Mouse (Mus musculus): ENCODE data around the gene Cntn4. TPM values are rescaled to one million over a fixed set of nuclear protein-coding genes. Genes with fewer than 3 reads are reported as not detected.

Cntn4 gene
- polyA plus RNA-seq, 1 experiment: 0.15 TPM

GRCm38 (mm10) chr6:106701931-106702330 is 1024.5 kb downstream of the Cntn4 start:
- TF ChIP-seq CTCF (IDR thresholded peaks at IDR 0.05; ENCODE audit: control insufficient read depth, insufficient read depth, insufficient replicate concordance, low read depth, low read length) (no peak), POLR2A (IDR thresholded peaks at IDR 0.05; ENCODE audit: control insufficient read depth, low read depth, low read length) (no peak)
- H3K27ac ChIP-seq (ENCODE audit: control insufficient read depth, insufficient read depth, low read depth, low read length): no peak overlapping the region
- no peaks in the 10 kb centered on the region for H3K4me1 ChIP-seq (ENCODE audit: control insufficient read depth, insufficient read depth, low read length)
- H3K4me3 ChIP-seq (ENCODE audit: control insufficient read depth, low read depth, low read length): no peak overlapping the region
- H3K27me3 ChIP-seq (ENCODE audit: control insufficient read depth, insufficient read depth, low read length): no peaks in the 10 kb centered on the region
- no peaks in the 10 kb centered on the region for H3K36me3 ChIP-seq (ENCODE audit: control insufficient read depth, insufficient read depth, low read length)

- Histone ChIP-seq H3K36me3 (ENCODE audit: control insufficient read depth, insufficient read depth, low read length) (no peaks in the 10 kb centered on the region), H3K4me1 (ENCODE audit: control insufficient read depth, insufficient read depth, low read length) (no peaks in the 10 kb centered on the region), H3K27me3 (ENCODE audit: control insufficient read depth, insufficient read depth, low read length) (no peaks in the 10 kb centered on the region), H3K4me3 (ENCODE audit: control insufficient read depth, low read depth, low read length) (no peak overlapping the region), H3K27ac (ENCODE audit: control insufficient read depth, insufficient read depth, low read depth, low read length) (no peak overlapping the region)
- no peak for TF ChIP-seq CTCF (IDR thresholded peaks at IDR 0.05; ENCODE audit: control insufficient read depth, insufficient read depth, insufficient replicate concordance, low read depth, low read length)
- TF ChIP-seq POLR2A (IDR thresholded peaks at IDR 0.05; ENCODE audit: control insufficient read depth, low read depth, low read length): no peak
Observed at GRCm38 (mm10) chr6:106705506-106706035, 1028.1 kb downstream of the Cntn4 start.

- no peaks in the 10 kb centered on the region for H3K36me3 ChIP-seq (ENCODE audit: control insufficient read depth, insufficient read depth, low read length)
- H3K27me3 ChIP-seq (ENCODE audit: control insufficient read depth, insufficient read depth, low read length): no peaks in the 10 kb centered on the region
- H3K4me3 ChIP-seq (ENCODE audit: control insufficient read depth, low read depth, low read length): no peak overlapping the region
- no peak for TF ChIP-seq POLR2A (IDR thresholded peaks at IDR 0.05; ENCODE audit: control insufficient read depth, low read depth, low read length)
- TF ChIP-seq CTCF (IDR thresholded peaks at IDR 0.05; ENCODE audit: control insufficient read depth, insufficient read depth, insufficient replicate concordance, low read depth, low read length): no peak
- H3K27ac ChIP-seq (ENCODE audit: control insufficient read depth, insufficient read depth, low read depth, low read length): no peak overlapping the region
- no peaks in the 10 kb centered on the region for H3K4me1 ChIP-seq (ENCODE audit: control insufficient read depth, insufficient read depth, low read length)
Observed at GRCm38 (mm10) chr6:106725642-106726041, 1048.2 kb downstream of the Cntn4 start.

GRCm38 (mm10) chr6:106726078-106726477 is 1048.6 kb downstream of the Cntn4 start:
- no peak overlapping the region for H3K27ac ChIP-seq (ENCODE audit: control insufficient read depth, insufficient read depth, low read depth, low read length)
- H3K27me3 ChIP-seq (ENCODE audit: control insufficient read depth, insufficient read depth, low read length): no peaks in the 10 kb centered on the region
- no peaks in the 10 kb centered on the region for H3K36me3 ChIP-seq (ENCODE audit: control insufficient read depth, insufficient read depth, low read length)
- TF ChIP-seq CTCF (IDR thresholded peaks at IDR 0.05; ENCODE audit: control insufficient read depth, insufficient read depth, insufficient replicate concordance, low read depth, low read length): no peak
- no peak for TF ChIP-seq POLR2A (IDR thresholded peaks at IDR 0.05; ENCODE audit: control insufficient read depth, low read depth, low read length)
- no peak overlapping the region for H3K4me3 ChIP-seq (ENCODE audit: control insufficient read depth, low read depth, low read length)
- H3K4me1 ChIP-seq (ENCODE audit: control insufficient read depth, insufficient read depth, low read length): no peaks in the 10 kb centered on the region

- H3K27ac ChIP-seq (ENCODE audit: control insufficient read depth, insufficient read depth, low read depth, low read length): no peak overlapping the region
- no peaks in the 10 kb centered on the region for H3K4me1 ChIP-seq (ENCODE audit: control insufficient read depth, insufficient read depth, low read length)
- no peak overlapping the region for H3K4me3 ChIP-seq (ENCODE audit: control insufficient read depth, low read depth, low read length)
- TF ChIP-seq POLR2A (IDR thresholded peaks at IDR 0.05; ENCODE audit: control insufficient read depth, low read depth, low read length) (no peak), CTCF (IDR thresholded peaks at IDR 0.05; ENCODE audit: control insufficient read depth, insufficient read depth, insufficient replicate concordance, low read depth, low read length) (no peak)
- no peaks in the 10 kb centered on the region for H3K36me3 ChIP-seq (ENCODE audit: control insufficient read depth, insufficient read depth, low read length)
- H3K27me3 ChIP-seq (ENCODE audit: control insufficient read depth, insufficient read depth, low read length): no peaks in the 10 kb centered on the region
Observed at GRCm38 (mm10) chr6:106727703-106728102, 1050.2 kb downstream of the Cntn4 start.

GRCm38 (mm10) chr6:106729682-106730314 is 1052.3 kb downstream of the Cntn4 start:
- Histone ChIP-seq H3K27ac (ENCODE audit: control insufficient read depth, insufficient read depth, low read depth, low read length) (no peak overlapping the region), H3K4me3 (ENCODE audit: control insufficient read depth, low read depth, low read length) (no peak overlapping the region)
- no peak for TF ChIP-seq CTCF (IDR thresholded peaks at IDR 0.05; ENCODE audit: control insufficient read depth, insufficient read depth, insufficient replicate concordance, low read depth, low read length)
- no peak for TF ChIP-seq POLR2A (IDR thresholded peaks at IDR 0.05; ENCODE audit: control insufficient read depth, low read depth, low read length)

GRCm38 (mm10) chr6:106732563-106732962 is 1055.1 kb downstream of the Cntn4 start:
- H3K27ac ChIP-seq (ENCODE audit: control insufficient read depth, insufficient read depth, low read depth, low read length): no peak overlapping the region
- H3K27me3 ChIP-seq (ENCODE audit: control insufficient read depth, insufficient read depth, low read length): no peaks in the 10 kb centered on the region
- TF ChIP-seq CTCF (IDR thresholded peaks at IDR 0.05; ENCODE audit: control insufficient read depth, insufficient read depth, insufficient replicate concordance, low read depth, low read length) (no peak), POLR2A (IDR thresholded peaks at IDR 0.05; ENCODE audit: control insufficient read depth, low read depth, low read length) (no peak)
- H3K4me3 ChIP-seq (ENCODE audit: control insufficient read depth, low read depth, low read length): no peak overlapping the region
- H3K36me3 ChIP-seq (ENCODE audit: control insufficient read depth, insufficient read depth, low read length): no peaks in the 10 kb centered on the region
- no peaks in the 10 kb centered on the region for H3K4me1 ChIP-seq (ENCODE audit: control insufficient read depth, insufficient read depth, low read length)

More at GRCm38 (mm10) chr6:106729682-106730314, 1052.3 kb downstream of the Cntn4 start:
- Histone ChIP-seq H3K36me3 (ENCODE audit: control insufficient read depth, insufficient read depth, low read length) (no peaks in the 10 kb centered on the region), H3K4me1 (ENCODE audit: control insufficient read depth, insufficient read depth, low read length) (no peaks in the 10 kb centered on the region), H3K27me3 (ENCODE audit: control insufficient read depth, insufficient read depth, low read length) (no peaks in the 10 kb centered on the region)
